Mouse (Mus musculus): ENCODE results near the gene Dock3. TPM values are rescaled to one million over a fixed set of nuclear protein-coding genes. Genes with fewer than 3 reads are reported as not detected.

Gene Dock3
- polyA plus RNA-seq, 1 experiment from 2014 or later: 0.56 TPM

GRCm38 (mm10) chr9:107274751-107275150, 43.0 kb upstream of the Dock3 start:
- Histone ChIP-seq H3K27me3 (ENCODE audit: control insufficient read depth, insufficient read depth, low read length) (no peaks in the 10 kb centered on the region; the same call in 1 of the 2 replicates), H3K27ac (ENCODE audit: low read depth, low read length) (no peak overlapping the region), H3K4me1 (ENCODE audit: control insufficient read depth, insufficient read depth, low read length) (peaks cover 10% of the 10 kb centered on the region), H3K4me3 (ENCODE audit: low read depth, low read length) (no peak overlapping the region), H3K4me2 (no peak overlapping the region), H3K9me3 (replicated peaks; ENCODE audit: control insufficient read depth, low read length) (no peaks in the 10 kb centered on the region), H3K9ac (ENCODE audit: low read depth, low read length) (no peak overlapping the region), H3K36me3 (ENCODE audit: control insufficient read depth, insufficient read depth, low read length) (no peaks in the 10 kb centered on the region)
- no peak for ATAC-seq (replicated peaks; ENCODE audit: insufficient number of reproducible peaks, low FRiP score, low TSS enrichment)
- WGBS (ENCODE audit: insufficient replicate concordance): 77% methylated on average over 6 of the region's 6 CpGs

- H3K4me3 ChIP-seq (ENCODE audit: low read depth, low read length): no peak overlapping the region
- WGBS (ENCODE audit: insufficient replicate concordance): 64% methylated on average over 10 of the region's 10 CpGs
- no peak for ATAC-seq (replicated peaks; ENCODE audit: insufficient number of reproducible peaks, low FRiP score, low TSS enrichment)
- no peak overlapping the region for H3K27ac ChIP-seq (ENCODE audit: low read depth, low read length)
- no peak overlapping the region for H3K9ac ChIP-seq (ENCODE audit: low read depth, low read length)
- H3K9me3 ChIP-seq (replicated peaks; ENCODE audit: control insufficient read depth, low read length): no peaks in the 10 kb centered on the region
- no peak overlapping the region for H3K4me2 ChIP-seq
- H3K4me1 ChIP-seq (ENCODE audit: control insufficient read depth, insufficient read depth, low read length): peaks cover 2% of the 10 kb centered on the region; the same call in 1 of the 2 replicates
- no peaks in the 10 kb centered on the region for H3K36me3 ChIP-seq (ENCODE audit: control insufficient read depth, insufficient read depth, low read length)
- no peaks in the 10 kb centered on the region; the same call in 1 of the 2 replicates for H3K27me3 ChIP-seq (ENCODE audit: control insufficient read depth, insufficient read depth, low read length)
These were observed 41.5 kb upstream of the Dock3 start for GRCm38 (mm10) chr9:107273184-107273583.

GRCm38 (mm10) chr9:107272284-107272683, 40.6 kb upstream of the Dock3 start:
- H3K36me3 ChIP-seq (ENCODE audit: control insufficient read depth, insufficient read depth, low read length): no peaks in the 10 kb centered on the region
- H3K4me3 ChIP-seq (ENCODE audit: low read depth, low read length): no peak overlapping the region
- H3K4me1 ChIP-seq (ENCODE audit: control insufficient read depth, insufficient read depth, low read length): peaks cover 2% of the 10 kb centered on the region; the same call in 1 of the 2 replicates
- no peak overlapping the region for H3K4me2 ChIP-seq
- H3K9me3 ChIP-seq (replicated peaks; ENCODE audit: control insufficient read depth, low read length): no peaks in the 10 kb centered on the region
- no peak overlapping the region for H3K9ac ChIP-seq (ENCODE audit: low read depth, low read length)
- 30% methylated on average over 4 of the region's 4 CpGs for whole genome bisulfite sequencing (ENCODE audit: insufficient replicate concordance)
- H3K27me3 ChIP-seq (ENCODE audit: control insufficient read depth, insufficient read depth, low read length): no peaks in the 10 kb centered on the region; the same call in 1 of the 2 replicates
- ATAC-seq (replicated peaks; ENCODE audit: insufficient number of reproducible peaks, low FRiP score, low TSS enrichment): 0 out of 2 replicates have a peak, but pooled peaks have one; percentile 18
- no peak overlapping the region for H3K27ac ChIP-seq (ENCODE audit: low read depth, low read length)

GRCm38 (mm10) chr9:107271177-107271938, 39.6 kb upstream of the Dock3 start:
- no peak overlapping the region for H3K27ac ChIP-seq (ENCODE audit: low read depth, low read length)
- no peak overlapping the region for H3K4me2 ChIP-seq
- ATAC-seq (replicated peaks; ENCODE audit: insufficient number of reproducible peaks, low FRiP score, low TSS enrichment): no peak
- no peak overlapping the region for H3K4me3 ChIP-seq (ENCODE audit: low read depth, low read length)
- H3K9ac ChIP-seq (ENCODE audit: low read depth, low read length): no peak overlapping the region
- WGBS (ENCODE audit: insufficient replicate concordance): 63% methylated on average over 7 of the region's 7 CpGs
- H3K27me3 ChIP-seq (ENCODE audit: control insufficient read depth, insufficient read depth, low read length): no peaks in the 10 kb centered on the region; the same call in 1 of the 2 replicates
- H3K36me3 ChIP-seq (ENCODE audit: control insufficient read depth, insufficient read depth, low read length): no peaks in the 10 kb centered on the region
- peaks cover 2% of the 10 kb centered on the region; the same call in 1 of the 2 replicates for H3K4me1 ChIP-seq (ENCODE audit: control insufficient read depth, insufficient read depth, low read length)
- H3K9me3 ChIP-seq (replicated peaks; ENCODE audit: control insufficient read depth, low read length): no peaks in the 10 kb centered on the region

- Histone ChIP-seq H3K4me3 (ENCODE audit: low read depth, low read length) (no peak overlapping the region), H3K9me3 (replicated peaks; ENCODE audit: control insufficient read depth, low read length) (no peaks in the 10 kb centered on the region), H3K36me3 (ENCODE audit: control insufficient read depth, insufficient read depth, low read length) (no peaks in the 10 kb centered on the region), H3K27ac (ENCODE audit: low read depth, low read length) (no peak overlapping the region), H3K4me2 (no peak overlapping the region), H3K27me3 (ENCODE audit: control insufficient read depth, insufficient read depth, low read length) (no peaks in the 10 kb centered on the region), H3K9ac (ENCODE audit: low read depth, low read length) (no peak overlapping the region), H3K4me1 (ENCODE audit: control insufficient read depth, insufficient read depth, low read length) (peaks cover 2% of the 10 kb centered on the region; the same call in 1 of the 2 replicates)
- WGBS (ENCODE audit: insufficient replicate concordance): 67% methylated on average over 1 of the region's 1 CpGs
- ATAC-seq (replicated peaks; ENCODE audit: insufficient number of reproducible peaks, low FRiP score, low TSS enrichment): no peak
These were observed 38.1 kb upstream of the Dock3 start for GRCm38 (mm10) chr9:107269772-107270171.

- Histone ChIP-seq H3K27ac (ENCODE audit: low read depth, low read length) (no peak overlapping the region), H3K4me3 (ENCODE audit: low read depth, low read length) (no peak overlapping the region), H3K9me3 (replicated peaks; ENCODE audit: control insufficient read depth, low read length) (no peaks in the 10 kb centered on the region), H3K4me1 (ENCODE audit: control insufficient read depth, insufficient read depth, low read length) (no peaks in the 10 kb centered on the region; the same call in 1 of the 2 replicates), H3K27me3 (ENCODE audit: control insufficient read depth, insufficient read depth, low read length) (0 out of 2 replicates have a peak, but pooled peaks cover 4% of the 10 kb centered on the region), H3K4me2 (no peak overlapping the region), H3K36me3 (ENCODE audit: control insufficient read depth, insufficient read depth, low read length) (no peaks in the 10 kb centered on the region), H3K9ac (ENCODE audit: low read depth, low read length) (no peak overlapping the region)
- no peak for ATAC-seq (replicated peaks; ENCODE audit: insufficient number of reproducible peaks, low FRiP score, low TSS enrichment)
- WGBS (ENCODE audit: insufficient replicate concordance): 35% methylated on average over 4 of the region's 4 CpGs
These were observed 36.2 kb upstream of the Dock3 start for GRCm38 (mm10) chr9:107267721-107268402.

GRCm38 (mm10) chr9:107267028-107267427, 35.3 kb upstream of the Dock3 start:
- no peaks in the 10 kb centered on the region; the same call in 1 of the 2 replicates for H3K4me1 ChIP-seq (ENCODE audit: control insufficient read depth, insufficient read depth, low read length)
- H3K9me3 ChIP-seq (replicated peaks; ENCODE audit: control insufficient read depth, low read length): no peaks in the 10 kb centered on the region
- H3K27ac ChIP-seq (ENCODE audit: low read depth, low read length): no peak overlapping the region
- no peak overlapping the region for H3K9ac ChIP-seq (ENCODE audit: low read depth, low read length)
- H3K27me3 ChIP-seq (ENCODE audit: control insufficient read depth, insufficient read depth, low read length): 0 out of 2 replicates have a peak, but pooled peaks cover 4% of the 10 kb centered on the region
- H3K36me3 ChIP-seq (ENCODE audit: control insufficient read depth, insufficient read depth, low read length): no peaks in the 10 kb centered on the region
- no peak for ATAC-seq (replicated peaks; ENCODE audit: insufficient number of reproducible peaks, low FRiP score, low TSS enrichment)
- no peak overlapping the region for H3K4me2 ChIP-seq
- 79% methylated on average over 1 of the region's 1 CpGs for WGBS (ENCODE audit: insufficient replicate concordance)
- no peak overlapping the region for H3K4me3 ChIP-seq (ENCODE audit: low read depth, low read length)

- Histone ChIP-seq H3K36me3 (ENCODE audit: control insufficient read depth, insufficient read depth, low read length) (no peaks in the 10 kb centered on the region), H3K4me1 (ENCODE audit: control insufficient read depth, insufficient read depth, low read length) (peaks cover 3% of the 10 kb centered on the region; the same call in 1 of the 2 replicates), H3K27me3 (ENCODE audit: control insufficient read depth, insufficient read depth, low read length) (0 out of 2 replicates have a peak, but pooled peaks cover 4% of the 10 kb centered on the region), H3K9ac (ENCODE audit: low read depth, low read length) (no peak overlapping the region), H3K4me2 (no peak overlapping the region), H3K9me3 (replicated peaks; ENCODE audit: control insufficient read depth, low read length) (no peaks in the 10 kb centered on the region), H3K27ac (ENCODE audit: low read depth, low read length) (no peak overlapping the region), H3K4me3 (ENCODE audit: low read depth, low read length) (no peak overlapping the region)
- WGBS (ENCODE audit: insufficient replicate concordance): 79% methylated on average over 3 of the region's 3 CpGs
- no peak for ATAC-seq (replicated peaks; ENCODE audit: insufficient number of reproducible peaks, low FRiP score, low TSS enrichment)
These were observed 33.0 kb upstream of the Dock3 start for GRCm38 (mm10) chr9:107264731-107265130.
